Mouse (Mus musculus): ENCODE measurements at regions not wholly inside any gene's neighbourhood (a gene's known extent, or its start where the extent isn't known, plus 50 kb on each side); places are given as distances from the start of the nearest gene placed in this dataset.

- intact Hi-C loops (cut with DNase I), result no loop called here
These were observed 199.8 kb upstream of the Klf14 start for GRCm38 (mm10) chr6:31158648-31159047.

GRCm38 (mm10) chr6:31159240-31159639 is 200.4 kb upstream of the Klf14 start:
- intact Hi-C loops (cut with DNase I), result no loop called here

DNA sequence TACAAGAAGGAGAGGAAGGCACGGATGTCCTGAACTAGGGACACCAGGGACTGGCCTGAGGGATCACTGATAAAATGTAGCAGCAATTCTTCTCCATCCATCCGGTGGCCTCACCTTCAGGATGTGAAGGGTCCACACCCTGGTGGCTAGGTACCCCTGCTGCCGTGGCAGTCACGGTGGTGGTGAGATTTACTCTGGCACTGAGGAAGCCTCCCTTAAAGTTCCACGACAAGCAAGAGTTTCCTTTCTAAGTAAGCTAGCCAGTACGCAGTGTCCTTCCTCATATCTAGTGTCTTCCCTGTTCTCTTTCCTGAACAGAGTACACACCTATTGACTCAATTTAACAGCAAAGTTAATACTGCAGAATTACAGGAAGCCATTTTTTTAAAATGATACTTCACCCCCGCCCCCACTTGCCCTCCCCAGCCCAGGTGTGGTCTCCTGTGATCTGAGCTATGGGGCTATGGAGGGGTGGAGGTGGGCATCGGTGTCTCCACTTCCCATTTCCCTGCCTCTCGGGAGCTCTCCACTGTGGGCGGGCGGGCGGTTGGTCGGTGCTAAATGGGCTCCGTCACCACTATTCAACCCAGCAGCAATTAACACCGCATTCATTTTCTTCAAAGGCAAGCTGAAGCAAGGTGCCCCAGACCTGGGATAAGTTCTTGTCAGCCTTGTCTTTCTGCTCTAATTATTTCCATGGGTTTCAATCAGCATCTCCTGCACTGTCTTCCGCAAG is 201.2 kb upstream of the Klf14 start:
- intact Hi-C loops (cut with DNase I), result no loop called here

DNA sequence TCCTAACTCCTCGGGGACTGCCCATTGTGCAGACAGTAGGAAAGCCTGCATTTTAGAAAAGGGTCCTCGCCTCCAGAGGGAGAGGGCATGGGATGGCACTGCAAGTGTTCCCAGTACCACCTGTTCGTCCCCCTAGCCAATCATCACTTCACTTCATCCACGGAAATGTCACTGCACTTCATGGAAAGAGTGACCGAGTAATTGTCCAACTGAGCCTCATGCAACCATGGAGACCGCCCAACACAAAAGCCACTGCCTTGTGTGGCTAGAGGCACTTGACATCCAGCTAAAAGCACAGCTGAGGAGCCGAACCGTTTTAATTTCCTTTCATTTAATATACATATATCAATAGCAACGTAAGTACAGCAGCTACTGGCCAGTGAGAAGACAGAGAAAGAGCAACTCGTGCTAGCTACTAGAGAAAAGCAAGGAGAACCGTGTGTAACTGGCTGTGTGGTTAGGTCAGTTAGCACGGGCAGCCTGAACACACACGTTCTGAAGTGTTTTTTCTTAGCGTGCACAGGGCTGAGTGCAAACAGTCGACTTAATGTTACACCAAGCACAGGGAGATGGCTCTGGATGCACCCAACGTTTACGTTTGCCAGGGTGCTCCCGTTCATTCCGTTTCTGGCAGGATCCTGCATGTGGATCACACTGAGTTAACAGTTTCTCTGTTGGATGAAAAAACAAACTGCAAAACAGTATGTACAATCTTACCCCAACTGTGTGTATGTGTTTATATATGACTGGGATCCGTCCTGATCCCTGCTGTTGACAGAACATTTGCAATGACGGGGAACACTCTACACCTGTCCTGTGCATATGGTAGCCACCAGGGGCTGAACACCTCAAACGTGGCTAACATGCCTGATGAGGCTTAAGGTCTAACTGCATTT is 202.8 kb upstream of the Klf14 start:
- intact Hi-C loops (cut with DNase I), result no loop called here

DNA sequence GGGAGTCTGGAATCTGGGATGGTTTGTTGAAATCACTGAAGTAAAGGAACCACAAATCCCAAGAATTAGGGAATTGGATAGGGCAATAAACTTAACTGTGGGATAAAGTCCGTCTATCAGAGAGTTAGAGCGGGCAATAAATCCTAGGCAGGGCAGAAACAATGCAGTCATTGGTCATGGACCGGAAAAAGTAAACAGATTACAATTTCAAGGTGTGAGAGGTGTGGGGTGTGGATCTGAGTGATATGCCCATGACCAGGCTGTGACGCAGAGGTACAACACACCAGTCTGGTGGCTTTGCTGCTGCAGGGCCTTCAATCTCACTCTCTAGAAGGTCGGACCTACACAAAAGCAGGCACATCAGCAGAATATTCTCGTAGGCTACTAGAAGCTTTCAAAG is 206.1 kb upstream of the Klf14 start:
- intact Hi-C loops (cut with DNase I), result no loop called here

DNA sequence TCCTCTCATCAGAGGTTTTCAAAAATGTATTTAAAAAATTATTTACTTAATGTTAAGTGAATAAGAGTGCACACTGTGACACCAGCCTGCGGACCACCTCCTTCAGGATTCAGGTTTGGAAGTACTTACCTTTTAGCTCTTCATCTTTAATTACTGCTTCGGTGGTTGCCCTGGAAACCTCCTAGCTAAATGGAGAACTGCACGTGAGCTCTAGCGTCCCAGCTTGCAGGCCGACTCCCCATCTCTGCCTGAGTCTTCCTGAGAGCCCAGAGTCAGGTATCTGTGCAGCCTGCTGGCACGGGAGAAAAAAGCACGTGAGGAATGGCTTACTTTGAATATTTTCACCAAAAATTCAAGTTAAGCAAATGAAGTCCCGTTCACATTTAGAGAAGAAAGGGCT is 207.5 kb upstream of the Klf14 start:
- intact Hi-C loops (cut with DNase I), result no loop called here

GRCm38 (mm10) chr6:31167732-31168131 is 208.9 kb upstream of the Klf14 start:
- intact Hi-C loops (cut with DNase I), result no loop called here

GRCm38 (mm10) chr6:31168730-31169129 is 209.9 kb upstream of the Klf14 start:
- intact Hi-C loops (cut with DNase I), result no loop called here

GRCm38 (mm10) chr6:31169343-31169742 is 210.5 kb upstream of the Klf14 start:
- intact Hi-C loops (cut with DNase I), result no loop called here

DNA sequence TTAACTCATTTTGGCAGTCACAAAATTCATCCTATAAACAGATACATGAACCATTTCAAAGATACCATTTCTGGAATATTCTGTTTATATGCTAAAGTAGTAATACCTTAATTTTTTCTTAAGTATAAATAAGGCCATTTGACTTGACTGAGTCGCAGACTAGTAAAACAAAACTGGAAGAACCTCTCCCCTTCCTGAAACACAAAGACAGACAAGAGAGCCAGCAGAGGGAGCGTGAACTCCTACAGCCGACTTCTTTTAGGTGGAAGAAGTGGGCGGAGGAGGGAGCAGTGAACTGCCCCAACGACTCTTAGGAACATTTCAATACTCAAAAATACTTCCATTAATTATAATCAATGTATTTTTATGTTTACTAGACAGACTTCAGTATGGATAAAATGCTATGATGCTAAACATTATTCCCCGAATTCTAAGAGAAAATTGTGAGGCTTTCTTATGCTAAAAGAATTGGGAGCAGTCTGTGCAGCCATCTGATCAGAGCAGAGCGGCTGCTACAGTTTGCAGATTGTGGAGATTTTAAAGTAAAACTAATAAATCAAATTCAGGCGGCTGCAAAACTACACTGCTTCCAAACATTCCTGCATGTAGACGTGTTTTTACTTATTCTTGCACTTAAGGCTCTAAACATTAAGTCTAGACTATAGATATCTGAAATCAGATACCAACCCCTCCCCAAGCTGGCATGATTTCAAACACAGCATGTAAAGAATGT is 211.2 kb upstream of the Klf14 start:
- intact Hi-C loops (cut with DNase I), result no loop called here

DNA sequence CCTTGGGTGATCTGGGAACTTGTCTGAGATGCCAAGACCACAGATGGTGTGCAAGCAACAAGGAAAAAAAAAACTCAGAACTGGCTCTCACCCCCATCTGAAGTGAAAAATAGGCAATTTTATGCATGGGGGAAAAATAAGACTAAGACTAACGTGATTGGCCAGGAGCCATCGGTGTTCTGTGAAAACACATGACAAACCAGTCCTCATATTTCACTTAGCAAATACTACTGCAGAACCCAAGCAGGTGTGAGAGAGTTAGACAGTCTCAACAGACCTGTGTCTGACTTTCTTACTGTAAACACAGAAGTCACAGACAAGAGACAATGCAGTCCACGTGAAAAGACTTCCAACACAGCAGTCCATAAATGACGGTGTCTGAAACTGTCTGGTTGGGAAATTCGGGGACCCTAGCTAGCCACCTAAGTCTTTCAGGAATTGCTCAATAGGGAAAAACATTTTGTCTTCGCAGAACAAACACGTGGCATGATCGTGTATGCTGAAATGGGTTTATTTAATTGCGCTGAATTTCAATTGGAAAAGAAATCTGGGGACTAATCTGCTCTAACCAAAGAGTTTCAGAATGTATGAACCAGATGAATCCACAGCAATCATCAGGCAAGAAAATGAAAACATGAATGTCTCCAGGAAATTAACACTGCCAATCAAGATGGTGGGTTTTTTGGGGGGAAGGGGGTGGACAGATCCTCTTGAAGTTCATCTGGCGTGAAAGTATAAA is 213.1 kb upstream of the Klf14 start:
- intact Hi-C loops (cut with DNase I), result no loop called here

DNA sequence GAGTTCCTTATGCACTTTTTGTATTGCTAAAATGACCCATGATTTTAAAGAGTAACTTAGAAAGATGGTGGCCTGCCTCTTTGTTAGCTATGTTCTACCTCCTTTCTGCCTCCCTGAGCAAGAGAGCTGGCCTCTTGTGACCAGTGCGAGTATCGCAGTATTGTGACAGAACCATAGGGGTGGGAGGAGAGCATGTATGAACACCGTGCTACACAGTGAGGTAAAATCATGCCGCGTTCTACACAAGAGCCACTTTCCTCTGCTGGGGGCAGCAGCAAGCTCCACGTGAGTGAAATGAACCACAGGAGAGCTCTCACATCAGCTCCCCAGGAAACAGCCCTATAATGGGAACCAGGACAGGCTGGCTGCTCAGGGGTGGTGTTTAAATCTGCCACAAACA is 216.9 kb upstream of the Klf14 start:
- intact Hi-C loops (cut with DNase I), result loop anchor here (5.0 kb wide), 1 partner anchor 98 kb away; no protein-coding TSS in a partner anchor

GRCm38 (mm10) chr6:31176368-31176767 is 217.5 kb upstream of the Klf14 start:
- intact Hi-C loops (cut with DNase I), result loop anchor here (5.0 kb wide), 1 partner anchor 99 kb away; no protein-coding TSS in a partner anchor

DNA sequence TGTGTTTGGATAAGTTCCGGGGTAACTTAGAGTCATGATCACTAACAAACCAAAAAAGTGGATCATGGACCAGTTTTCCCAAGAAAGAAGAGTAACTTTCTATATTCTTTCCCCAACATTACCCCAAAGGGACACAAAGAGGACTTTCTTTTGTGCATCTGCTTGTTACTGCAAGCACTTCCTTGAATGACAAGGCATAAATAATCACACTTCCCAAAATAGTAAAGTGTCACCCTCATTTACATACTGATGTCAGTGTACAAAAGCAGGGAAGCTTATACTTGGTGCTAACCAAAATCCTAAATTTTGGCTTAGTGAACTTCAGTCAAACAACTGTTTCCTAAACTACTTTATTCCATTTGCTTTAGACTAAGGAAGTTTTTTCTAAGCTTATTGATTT is 218.0 kb upstream of the Klf14 start:
- intact Hi-C loops (cut with DNase I), result loop anchor here (5.0 kb wide), 1 partner anchor 100 kb away; no protein-coding TSS in a partner anchor

DNA sequence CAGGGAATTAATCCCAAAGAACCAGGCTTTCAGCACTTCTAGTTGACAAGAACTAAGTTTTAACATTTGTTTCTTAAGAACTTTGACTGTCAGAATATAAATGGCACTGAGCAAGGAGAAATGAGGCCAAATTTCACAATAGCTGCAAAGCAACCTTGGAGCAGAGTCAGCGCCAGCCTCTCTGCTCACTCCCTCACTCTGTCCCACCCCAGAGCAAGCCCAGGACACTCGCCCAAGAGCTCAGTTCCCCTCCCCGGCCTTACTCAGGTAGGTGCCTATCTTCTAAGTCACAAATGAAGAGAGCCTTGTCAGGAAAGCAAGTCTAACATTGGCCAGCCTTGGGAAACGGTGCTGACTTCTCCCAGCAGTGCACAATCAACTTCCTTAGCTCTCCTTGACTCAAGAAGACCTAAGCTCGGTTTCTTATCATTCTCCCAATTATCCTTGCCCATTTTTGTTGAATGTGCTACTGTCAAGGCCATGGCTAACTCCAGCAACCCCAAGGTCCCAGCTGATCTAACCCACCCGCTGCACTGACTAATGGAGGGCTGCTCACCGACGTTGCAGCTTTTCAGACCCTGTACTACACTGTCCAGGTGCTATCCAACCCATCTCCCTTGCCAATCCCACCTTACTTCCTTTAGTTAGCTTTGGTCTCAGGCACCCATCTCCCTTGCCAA is 219.5 kb upstream of the Klf14 start:
- intact Hi-C loops (cut with DNase I), result loop anchor here (5.0 kb wide), 1 partner anchor 101 kb away; no protein-coding TSS in a partner anchor

DNA sequence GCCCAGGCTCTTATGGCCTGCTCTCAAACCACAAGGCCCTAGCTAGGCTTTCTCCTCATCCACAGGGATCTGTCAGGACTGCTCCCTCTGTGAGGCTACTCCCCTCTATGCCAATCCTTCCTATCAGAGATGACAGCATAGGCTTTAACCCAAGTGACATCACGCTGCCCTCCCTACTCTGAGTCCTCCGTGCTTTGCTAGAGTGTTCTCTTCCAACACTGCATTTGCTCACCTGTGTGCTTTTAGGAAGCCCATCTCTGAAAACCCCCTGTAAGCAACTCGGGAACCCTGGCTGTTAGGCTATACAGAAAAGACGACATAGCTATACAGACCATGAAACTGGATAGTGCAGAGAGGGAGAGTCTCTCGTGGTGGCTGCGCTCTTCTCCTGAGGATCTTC is 216.3 kb upstream of the Mkln1 start:
- intact Hi-C loops (cut with DNase I), result no loop called here

- intact Hi-C loops (cut with DNase I), result no loop called here
These were observed 215.4 kb upstream of the Mkln1 start for GRCm38 (mm10) chr6:31183127-31183526.

DNA sequence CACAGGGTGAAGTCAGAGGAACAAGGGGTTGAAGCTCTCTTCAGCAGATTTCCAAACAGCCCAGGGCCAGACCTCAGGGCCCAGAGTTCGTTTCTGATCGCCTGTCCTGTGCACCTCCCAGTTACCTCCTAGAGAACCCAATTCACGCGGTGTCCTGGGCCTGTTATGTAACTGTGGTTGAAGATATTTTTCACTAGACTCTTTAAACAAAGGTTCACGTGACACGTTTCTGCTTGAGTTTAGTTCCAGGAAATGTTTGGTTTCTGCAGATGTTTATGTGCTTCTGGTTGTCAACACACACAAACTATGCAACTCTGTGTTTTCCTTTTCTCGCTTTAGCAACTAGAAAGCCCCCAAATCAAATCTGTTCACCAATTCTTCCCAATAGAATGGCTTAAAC is 214.0 kb upstream of the Mkln1 start:
- intact Hi-C loops (cut with DNase I), result no loop called here

- intact Hi-C loops (cut with DNase I), result no loop called here
These were observed 213.4 kb upstream of the Mkln1 start for GRCm38 (mm10) chr6:31185151-31185550.

DNA sequence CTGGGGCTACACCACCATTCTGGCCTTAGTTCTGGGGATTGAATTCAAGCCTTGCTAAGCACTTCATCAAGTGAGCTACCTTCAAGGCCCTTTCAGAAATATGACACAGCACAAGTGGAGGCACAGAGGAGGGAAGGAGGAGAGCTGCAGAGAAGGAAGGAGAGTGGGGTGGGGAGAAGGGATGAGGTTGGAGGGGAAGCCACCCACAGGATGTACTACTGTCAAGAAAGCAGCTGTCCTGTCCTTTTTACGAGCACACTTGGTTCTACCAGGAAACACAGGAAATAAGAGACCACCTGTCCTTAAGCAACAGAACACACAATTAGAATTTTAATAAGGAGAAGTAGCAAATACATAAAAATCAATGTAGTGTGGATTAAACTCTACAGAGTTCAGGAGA is 210.5 kb upstream of the Mkln1 start:
- intact Hi-C loops (cut with DNase I), result no loop called here
